Mouse (Mus musculus) gastrocnemius, adult 2 months (tissue): Measurements from ENCODE around the gene Gtf3a. TPM values are rescaled to one million over a fixed set of nuclear protein-coding genes. Genes with fewer than 3 reads are reported as not detected.
A peak's percentile ranks its signal among the peaks of the same experiment; 100 is the strongest.

Experiments
- DNase-seq: peaks from one replicate; pipeline ENCODE4 v3.0.0; 2022
- H3K27ac ChIP-seq: fragments of 200-600 bp; 2 replicates; pipeline ENCODE4 v1.8.1; 2022; ENCODE audit warnings: mild to moderate bottlenecking
- H3K4me3 ChIP-seq: fragments of 200-600 bp; 2 replicates; pipeline ENCODE4 v1.8.1; 2022; ENCODE audit warnings: mild to moderate bottlenecking, moderate library complexity
- CTCF ChIP-seq: fragments of 200-600 bp; IDR thresholded peaks from 2 replicates; pipeline ENCODE4 v1.8.1; 2022; ENCODE audit warnings: antibody characterized with exemption, mild to moderate bottlenecking, moderate library complexity
- intact Hi-C: fragments of 180-260 bp; cut with DNase I; formaldehyde crosslinking; loops from one replicate; pipeline ENCODE4 v1.15.1; 2025
- total RNA-seq, 2 experiments: library from RNA; stranded (reverse); gene quantifications; 2 replicates each; pipeline ENCODE4 v1.2.3; 2021

Gtf3a gene
- total RNA-seq, 2 experiments from 2014 or later: 25.7 to 31.9 TPM

- Histone ChIP-seq H3K4me3 (no peak overlapping the region), H3K27ac (no peak overlapping the region)
- DNase-seq: no peak
- TF ChIP-seq CTCF: no peak
- intact Hi-C loops: loop anchor here (5.0 kb wide), 1 partner anchor 39 kb away; no protein-coding TSS in a partner anchor
Observed at GRCm38 (mm10) chr5:146942965-146943364, 5.5 kb upstream of the Gtf3a start.

GRCm38 (mm10) chr5:146944568-146944967, 3.9 kb upstream of the Gtf3a start:
- peak; percentile 35 for TF ChIP-seq CTCF
- Histone ChIP-seq H3K4me3 (no peak overlapping the region), H3K27ac (no peak overlapping the region)
- no peak for DNase-seq
- intact Hi-C loops: loop anchor here (5.0 kb wide), 1 partner anchor 38 kb away; no protein-coding TSS in a partner anchor

GRCm38 (mm10) chr5:146946682-146947081, 1.8 kb upstream of the Gtf3a start:
- Histone ChIP-seq H3K27ac (no peak overlapping the region), H3K4me3 (no peak overlapping the region)
- intact Hi-C loops: loop anchor here (5.0 kb wide), 1 partner anchor 481 kb away; no protein-coding TSS in a partner anchor
- no peak for DNase-seq
- no peak for TF ChIP-seq CTCF

- no peak for DNase-seq
- no peak for TF ChIP-seq CTCF
- intact Hi-C loops: loop anchor here (5.0 kb wide), 1 partner anchor 480 kb away; no protein-coding TSS in a partner anchor
- no peak overlapping the region for H3K4me3 ChIP-seq
- no peak overlapping the region for H3K27ac ChIP-seq
Observed at GRCm38 (mm10) chr5:146947497-146947896, 960 bp upstream of the Gtf3a start.

- no peak for TF ChIP-seq CTCF
- H3K4me3 ChIP-seq: peak overlapping the region; percentile 91
- no peak for DNase-seq
- intact Hi-C loops: loop anchor here (2.0 to 5.0 kb wide), 2 partner anchors 15 to 479 kb away; partner anchors contain the start of gene Mtif3
- H3K27ac ChIP-seq: peak overlapping the region; percentile 94
Observed at GRCm38 (mm10) chr5:146948041-146948507, 383 bp upstream of the Gtf3a start.

GRCm38 (mm10) chr5:146954576-146954975, 6.1 kb downstream of the Gtf3a start:
- no peak for TF ChIP-seq CTCF
- Histone ChIP-seq H3K27ac (peak overlapping the region; percentile 89), H3K4me3 (no peak overlapping the region)
- peak; percentile 83 for DNase-seq
- intact Hi-C loops: loop anchor here (10.0 kb wide), 1 partner anchor 1600 kb away; the partner anchor contains the start of gene Ubl3

GRCm38 (mm10) chr5:146955651-146956050, 7.2 kb downstream of the Gtf3a start:
- peak overlapping the region; percentile 89; the same call in 1 of the 2 replicates for H3K27ac ChIP-seq
- no peak overlapping the region for H3K4me3 ChIP-seq
- intact Hi-C loops: loop anchor here (10.0 kb wide), 1 partner anchor 1599 kb away; the partner anchor contains the start of gene Ubl3
- DNase-seq: no peak
- no peak for TF ChIP-seq CTCF

- no peak for DNase-seq
- intact Hi-C loops: loop anchor here (10.0 kb wide), 1 partner anchor 1598 kb away; the partner anchor contains the start of gene Ubl3
- no peak for TF ChIP-seq CTCF
- no peak overlapping the region for H3K4me3 ChIP-seq
- H3K27ac ChIP-seq: no peak overlapping the region
Observed at GRCm38 (mm10) chr5:146956678-146957077, 8.2 kb downstream of the Gtf3a start.

- peak within 1 kb of the TSS; percentile 95 for H3K4me3 ChIP-seq
- intact Hi-C loops: loop anchor here (2.0 to 5.0 kb wide), 2 partner anchors 15 to 114 kb away; partner anchors contain the start of genes Gtf3a, Lnx2 and Polr1d
- H3K27ac ChIP-seq: peak within 1 kb of the TSS; percentile 93
- peak; percentile 89 for DNase-seq
- no peak for TF ChIP-seq CTCF
Observed at GRCm38 (mm10) chr5:146963118-146963936, 14.9 kb downstream of the Gtf3a start, which contains the start of gene Mtif3. Gene Mtif3 (minus strand): TSS chr5:146963800.

- DNase-seq: no peak
- TF ChIP-seq CTCF: no peak
- intact Hi-C loops: loop anchor here (2.0 to 5.0 kb wide), 2 partner anchors 15 to 113 kb away; partner anchors contain the start of genes Gtf3a, Lnx2 and Polr1d
Observed at GRCm38 (mm10) chr5:146963937-146964278, 15.5 kb downstream of the Gtf3a start.

GRCm38 (mm10) chr5:146968695-146969393, 20.4 kb downstream of the Gtf3a start:
- intact Hi-C loops: no loop called here
- TF ChIP-seq CTCF: no peak
- no peak for DNase-seq
- Histone ChIP-seq H3K4me3 (no peak overlapping the region), H3K27ac (no peak overlapping the region)

More at GRCm38 (mm10) chr5:146963937-146964278, 15.5 kb downstream of the Gtf3a start:
- H3K4me3 ChIP-seq: peak overlapping the region; percentile 95
- peak overlapping the region; percentile 93 for H3K27ac ChIP-seq

- intact Hi-C loops: no loop called here
- no peak for TF ChIP-seq CTCF
- Histone ChIP-seq H3K4me3 (no peak overlapping the region), H3K27ac (peak overlapping the region; percentile 48; the same call in 1 of the 2 replicates)
- DNase-seq: no peak
Observed at GRCm38 (mm10) chr5:146971776-146972561, 23.5 kb downstream of the Gtf3a start.
